Mouse (Mus musculus) neural tube, embryonic 11.5 days (tissue): ENCODE measurements at regions not wholly inside any gene's neighbourhood (a gene's known extent, or its start where the extent isn't known, plus 50 kb on each side); places are given as distances from the start of the nearest gene placed in this dataset.

ENCODE experiments used
- ATAC-seq: fragments of 200-750 bp; cut with Nextera tagmentation; 2 replicates; pipeline ENCODE4 v1.8.0; 2017; ENCODE audit warnings: moderate number of reproducible peaks, mild to moderate bottlenecking, moderate TSS enrichment, moderate library complexity; ENCODE audit not compliant: insufficient read depth, low FRiP score, low TSS enrichment
- DNase-seq: peaks from one replicate; pipeline ENCODE4 v3.0.0-alpha.2; 2015; ENCODE audit warnings: low spot score
- H3K27ac ChIP-seq: fragments of 300-500 bp; sonication (generic); 2 replicates; pipeline ENCODE4 v1.5.1; 2014; ENCODE audit warnings: low read depth, mild to moderate bottlenecking, low read length
- H3K27me3 ChIP-seq: fragments of 300-500 bp; sonication (generic); 2 replicates; pipeline ENCODE4 v1.6.1; 2014; ENCODE audit warnings: mild to moderate bottlenecking, low read length, mixed read lengths; ENCODE audit not compliant: control insufficient read depth, insufficient read depth
- H3K36me3 ChIP-seq: fragments of 300-500 bp; sonication (generic); 2 replicates; pipeline ENCODE4 v1.6.1; 2014; ENCODE audit warnings: mild to moderate bottlenecking, low read length, moderate library complexity, mixed read lengths; ENCODE audit not compliant: control insufficient read depth, insufficient read depth
- H3K4me1 ChIP-seq: fragments of 300-500 bp; sonication (generic); 2 replicates; pipeline ENCODE4 v1.6.1; 2014; ENCODE audit warnings: low read length, mixed read lengths; ENCODE audit not compliant: control insufficient read depth, insufficient read depth
- H3K4me2 ChIP-seq: fragments of 300-500 bp; sonication (generic); 2 replicates; pipeline ENCODE4 v1.6.1; 2014; ENCODE audit warnings: low read depth, mild to moderate bottlenecking, moderate library complexity
- H3K4me3 ChIP-seq: fragments of 300-500 bp; sonication (generic); 2 replicates; pipeline ENCODE4 v1.5.1; 2014; ENCODE audit warnings: low read depth, low read length
- H3K9ac ChIP-seq: fragments of 300-500 bp; sonication (generic); 2 replicates; pipeline ENCODE4 v1.6.1; 2014; ENCODE audit warnings: mild to moderate bottlenecking, low read length
- H3K9me3 ChIP-seq: fragments of 300-500 bp; sonication (generic); 2 replicates; pipeline ENCODE4 v1.6.1; 2016; ENCODE audit warnings: low read length; ENCODE audit not compliant: control insufficient read depth
- whole genome bisulfite sequencing: fragments of 180-500 bp; shearing (Covaris S2); extraction: QIAGEN DNeasy Blood & Tissue Kit; methylation state at CpG from one replicate; pipeline ENCODE4 v1.1.7; 2014; 5-methylcytosine and 5-hydroxymethylcytosine counted together

GRCm38 (mm10) chr13:44059436-44059835, 274.9 kb downstream of the Cd83 start:
- Histone ChIP-seq H3K9me3 (no peaks in the 10 kb centered on the region), H3K9ac (no peak overlapping the region), H3K4me2 (no peak overlapping the region), H3K27ac (no peak overlapping the region), H3K27me3 (no peaks in the 10 kb centered on the region), H3K36me3 (no peaks in the 10 kb centered on the region), H3K4me1 (peaks cover 4% of the 10 kb centered on the region), H3K4me3 (no peak overlapping the region)
- WGBS: 79% methylated on average over 8 of the region's 8 CpGs
- ATAC-seq: no peak
- no peak for DNase-seq

- no peak for DNase-seq
- H3K9ac ChIP-seq: no peak overlapping the region
- H3K9me3 ChIP-seq: no peaks in the 10 kb centered on the region
- peaks cover 2% of the 10 kb centered on the region for H3K4me1 ChIP-seq
- no peaks in the 10 kb centered on the region for H3K27me3 ChIP-seq
- 89% methylated on average over 4 of the region's 4 CpGs for WGBS
- no peak overlapping the region for H3K4me2 ChIP-seq
- no peaks in the 10 kb centered on the region for H3K36me3 ChIP-seq
- ATAC-seq: no peak
- H3K4me3 ChIP-seq: no peak overlapping the region
- no peak overlapping the region for H3K27ac ChIP-seq
These were observed 276.7 kb downstream of the Cd83 start for GRCm38 (mm10) chr13:44061286-44061685.

- H3K27ac ChIP-seq: no peak overlapping the region
- no peak for DNase-seq
- H3K27me3 ChIP-seq: no peaks in the 10 kb centered on the region
- no peaks in the 10 kb centered on the region for H3K36me3 ChIP-seq
- H3K4me1 ChIP-seq: no peaks in the 10 kb centered on the region
- H3K9ac ChIP-seq: no peak overlapping the region
- no peak overlapping the region for H3K4me3 ChIP-seq
- 64% methylated on average over 7 of the region's 7 CpGs for WGBS
- H3K4me2 ChIP-seq: no peak overlapping the region
- H3K9me3 ChIP-seq: no peaks in the 10 kb centered on the region
- no peak for ATAC-seq
These were observed 277.2 kb downstream of the Cd83 start for GRCm38 (mm10) chr13:44061721-44062300.

- WGBS: 82% methylated on average over 8 of the region's 8 CpGs
- no peaks in the 10 kb centered on the region for H3K4me1 ChIP-seq
- ATAC-seq (no peak), DNase-seq (no peak)
- no peaks in the 10 kb centered on the region for H3K27me3 ChIP-seq
- no peaks in the 10 kb centered on the region for H3K9me3 ChIP-seq
- H3K4me3 ChIP-seq: no peak overlapping the region
- no peak overlapping the region for H3K4me2 ChIP-seq
- no peaks in the 10 kb centered on the region for H3K36me3 ChIP-seq
- H3K27ac ChIP-seq: no peak overlapping the region
- no peak overlapping the region for H3K9ac ChIP-seq
These were observed 278.7 kb downstream of the Cd83 start for GRCm38 (mm10) chr13:44063317-44063716.

GRCm38 (mm10) chr13:44064026-44064425, 279.5 kb downstream of the Cd83 start:
- WGBS: 81% methylated on average over 3 of the region's 3 CpGs
- no peak overlapping the region for H3K4me2 ChIP-seq
- no peaks in the 10 kb centered on the region for H3K36me3 ChIP-seq
- no peak for DNase-seq
- no peaks in the 10 kb centered on the region for H3K9me3 ChIP-seq
- H3K9ac ChIP-seq: no peak overlapping the region
- no peak overlapping the region for H3K4me3 ChIP-seq
- no peaks in the 10 kb centered on the region for H3K4me1 ChIP-seq
- no peak for ATAC-seq
- no peaks in the 10 kb centered on the region for H3K27me3 ChIP-seq
- H3K27ac ChIP-seq: no peak overlapping the region

GRCm38 (mm10) chr13:44065741-44066185, 281.2 kb downstream of the Cd83 start:
- H3K9ac ChIP-seq: no peak overlapping the region
- no peak overlapping the region for H3K27ac ChIP-seq
- no peaks in the 10 kb centered on the region for H3K4me1 ChIP-seq
- 70% methylated on average over 13 of the region's 13 CpGs for whole genome bisulfite sequencing
- H3K9me3 ChIP-seq: no peaks in the 10 kb centered on the region
- no peaks in the 10 kb centered on the region for H3K27me3 ChIP-seq
- no peak overlapping the region for H3K4me2 ChIP-seq
- no peak overlapping the region for H3K4me3 ChIP-seq
- DNase-seq: no peak
- no peak for ATAC-seq
- no peaks in the 10 kb centered on the region for H3K36me3 ChIP-seq

GRCm38 (mm10) chr13:44067244-44067643, 282.7 kb downstream of the Cd83 start:
- Histone ChIP-seq H3K4me3 (no peak overlapping the region), H3K9ac (no peak overlapping the region), H3K4me2 (no peak overlapping the region), H3K36me3 (no peaks in the 10 kb centered on the region), H3K9me3 (no peaks in the 10 kb centered on the region), H3K27me3 (no peaks in the 10 kb centered on the region), H3K27ac (no peak overlapping the region), H3K4me1 (no peaks in the 10 kb centered on the region)
- WGBS: 79% methylated on average over 2 of the region's 2 CpGs
- DNase-seq: no peak
- no peak for ATAC-seq

- DNase-seq: no peak
- 88% methylated on average over 5 of the region's 5 CpGs for whole genome bisulfite sequencing
- Histone ChIP-seq H3K36me3 (no peaks in the 10 kb centered on the region), H3K9ac (no peak overlapping the region), H3K27me3 (no peaks in the 10 kb centered on the region), H3K4me2 (no peak overlapping the region), H3K4me1 (no peaks in the 10 kb centered on the region), H3K4me3 (no peak overlapping the region), H3K27ac (no peak overlapping the region), H3K9me3 (no peaks in the 10 kb centered on the region)
- ATAC-seq: no peak
These were observed 284.4 kb downstream of the Cd83 start for GRCm38 (mm10) chr13:44068951-44069350.

- H3K9me3 ChIP-seq: no peaks in the 10 kb centered on the region
- 91% methylated on average over 9 of the region's 9 CpGs for WGBS
- no peaks in the 10 kb centered on the region for H3K36me3 ChIP-seq
- H3K27me3 ChIP-seq: no peaks in the 10 kb centered on the region
- no peak overlapping the region for H3K9ac ChIP-seq
- DNase-seq (no peak), ATAC-seq (no peak)
- H3K4me3 ChIP-seq: no peak overlapping the region
- no peak overlapping the region for H3K27ac ChIP-seq
- H3K4me2 ChIP-seq: no peak overlapping the region
- no peaks in the 10 kb centered on the region for H3K4me1 ChIP-seq
These were observed 288.5 kb downstream of the Cd83 start for GRCm38 (mm10) chr13:44073122-44073521.
